Mouse (Mus musculus) heart, embryonic 11.5 days (tissue): Measurements from ENCODE around the gene Polrmt. TPM values are rescaled to one million over a fixed set of nuclear protein-coding genes. Genes with fewer than 3 reads are reported as not detected.

Experiments
- ATAC-seq: fragments of 200-750 bp; cut with Nextera tagmentation; replicated peaks from 2 replicates; pipeline ENCODE4 v1.8.0; 2017; ENCODE audit warnings: moderate library complexity; ENCODE audit not compliant: insufficient number of reproducible peaks, low FRiP score, low TSS enrichment
- H3K27ac ChIP-seq: fragments of 300-500 bp; sonication (generic); 2 replicates; pipeline ENCODE4 v1.5.1; 2014; ENCODE audit warnings: mild to moderate bottlenecking, low read depth, low read length
- H3K27me3 ChIP-seq: fragments of 300-500 bp; sonication (generic); 2 replicates; pipeline ENCODE4 v1.6.1; 2014; ENCODE audit warnings: mild to moderate bottlenecking, low read length, mixed read lengths; ENCODE audit not compliant: control insufficient read depth, insufficient read depth
- H3K36me3 ChIP-seq: fragments of 300-500 bp; sonication (generic); 2 replicates; pipeline ENCODE4 v1.6.1; 2014; ENCODE audit warnings: mild to moderate bottlenecking, low read length, moderate library complexity, mixed read lengths; ENCODE audit not compliant: control insufficient read depth, insufficient read depth
- H3K4me1 ChIP-seq: fragments of 300-500 bp; sonication (generic); 2 replicates; pipeline ENCODE4 v1.6.1; 2014; ENCODE audit warnings: low read length; ENCODE audit not compliant: control insufficient read depth, insufficient read depth
- H3K4me2 ChIP-seq: fragments of 300-500 bp; sonication (generic); 2 replicates; pipeline ENCODE4 v1.6.1; 2014; ENCODE audit warnings: mild to moderate bottlenecking, moderate library complexity
- H3K4me3 ChIP-seq: fragments of 300-500 bp; sonication (generic); 2 replicates; pipeline ENCODE4 v1.5.1; 2014; ENCODE audit warnings: low read depth, low read length
- H3K9ac ChIP-seq: fragments of 300-500 bp; sonication (generic); 2 replicates; pipeline ENCODE4 v1.6.1; 2014; ENCODE audit warnings: mild to moderate bottlenecking, low read depth, low read length, moderate library complexity
- H3K9me3 ChIP-seq: fragments of 300-500 bp; sonication (generic); replicated peaks from 2 replicates; pipeline ENCODE4 v1.6.1; 2016; ENCODE audit warnings: low read length; ENCODE audit not compliant: control insufficient read depth
- WGBS: fragments of 180-500 bp; shearing (Covaris S2); extraction: QIAGEN DNeasy Blood & Tissue Kit; methylation state at CpG from one replicate; pipeline ENCODE4 v1.1.7; 2014; ENCODE audit not compliant: insufficient replicate concordance; 5-methylcytosine and 5-hydroxymethylcytosine counted together
- polyA plus RNA-seq: library from polyadenylated mRNA; unstranded; fragments of >200 nt; fragmentation: Nextera tagmentation; extraction: Ambion mirVana; gene quantifications from 2 replicates; pipeline ENCODE4 v1.2.1, GENCODE M21; 2014

The Polrmt gene
- 22.7 and 23.6 TPM in 2 replicates for polyA plus RNA-seq

- H3K27ac ChIP-seq = peak within 1 kb of the TSS; percentile 41; the same call in 1 of the 2 replicates
- H3K9ac ChIP-seq = peak within 1 kb of the TSS; percentile 73
- peaks cover 3% of the 10 kb centered on the region for H3K9me3 ChIP-seq
- 3% methylated on average over 38 of the region's 38 CpGs for WGBS
- H3K36me3 ChIP-seq = peaks cover 22% of the 10 kb centered on the region
- peak within 1 kb of the TSS; percentile 81 for H3K4me2 ChIP-seq
- peaks cover 7% of the 10 kb centered on the region for H3K4me1 ChIP-seq
- peak; percentile 89 for ATAC-seq
- H3K27me3 ChIP-seq = no peaks in the 10 kb centered on the region
- H3K4me3 ChIP-seq = peak within 1 kb of the TSS; percentile 64
Observed at GRCm38 (mm10) chr10:79745898-79746773, at the start of gene Polrmt. Gene Polrmt (minus strand): TSS chr10:79746581.

GRCm38 (mm10) chr10:79795905-79796304, 49.5 kb upstream of the Polrmt start:
- no peaks in the 10 kb centered on the region for H3K9me3 ChIP-seq
- H3K4me2 ChIP-seq = no peak overlapping the region
- H3K9ac ChIP-seq = no peak overlapping the region
- 94% methylated on average over 3 of the region's 3 CpGs for WGBS
- no peak overlapping the region for H3K27ac ChIP-seq
- no peaks in the 10 kb centered on the region for H3K27me3 ChIP-seq
- ATAC-seq = no peak
- H3K4me1 ChIP-seq = peaks cover 11% of the 10 kb centered on the region
- no peak overlapping the region for H3K4me3 ChIP-seq
- no peaks in the 10 kb centered on the region for H3K36me3 ChIP-seq

- no peaks in the 10 kb centered on the region for H3K27me3 ChIP-seq
- H3K4me3 ChIP-seq = peak overlapping the region; percentile 87
- no peaks in the 10 kb centered on the region for H3K9me3 ChIP-seq
- peak overlapping the region; percentile 93 for H3K4me2 ChIP-seq
- H3K27ac ChIP-seq = peak overlapping the region; percentile 42
- H3K4me1 ChIP-seq = peaks cover 10% of the 10 kb centered on the region
- WGBS = 7% methylated on average over 10 of the region's 10 CpGs
- H3K9ac ChIP-seq = peak overlapping the region; percentile 94
- no peaks in the 10 kb centered on the region for H3K36me3 ChIP-seq
- 0 out of 2 replicates have a peak, but pooled peaks have one; percentile 16 for ATAC-seq
Observed at GRCm38 (mm10) chr10:79794491-79794931, 48.1 kb upstream of the Polrmt start.

DNA sequence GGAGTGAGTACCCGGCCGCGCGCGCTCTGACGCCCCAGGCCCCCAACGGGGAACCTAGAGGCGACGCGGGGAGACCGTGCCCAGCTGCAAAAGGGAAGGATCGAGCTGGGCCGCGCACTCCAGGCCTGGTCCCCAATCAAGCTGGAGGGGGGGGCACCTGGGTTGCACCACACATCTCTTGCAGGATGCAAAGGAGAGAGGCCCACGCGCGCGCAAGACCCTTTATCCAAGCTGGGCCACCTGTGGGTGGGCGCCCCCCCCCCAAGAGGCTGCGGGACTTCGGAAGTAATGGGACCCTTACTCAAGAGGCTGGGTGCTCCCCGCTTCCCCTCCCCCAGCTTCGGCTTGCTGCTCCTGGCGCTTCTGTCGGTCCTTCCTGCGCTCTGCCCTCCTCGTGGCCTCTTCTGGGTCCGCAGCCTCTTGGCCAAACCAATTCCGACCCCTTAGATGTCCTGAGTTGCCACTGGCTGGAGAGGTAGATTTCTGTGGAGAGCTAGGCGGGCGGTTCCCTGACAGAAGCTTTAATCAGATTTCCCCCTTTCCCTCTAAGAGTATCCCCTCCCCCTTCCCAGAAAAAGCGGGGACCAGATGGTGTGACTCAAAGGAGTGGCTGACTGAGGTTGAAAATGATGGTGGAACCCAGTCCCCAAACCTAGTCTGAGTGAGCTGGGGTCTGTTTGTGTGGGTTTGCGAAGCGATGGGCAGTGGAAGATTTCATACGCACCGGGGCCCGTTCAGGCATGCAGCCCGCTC, 47.5 kb upstream of the Polrmt start:
- ATAC-seq = no peak
- H3K9ac ChIP-seq = peak overlapping the region; percentile 94
- peak overlapping the region; percentile 93 for H3K4me2 ChIP-seq
- H3K4me3 ChIP-seq = peak overlapping the region; percentile 87
- peaks cover 10% of the 10 kb centered on the region for H3K4me1 ChIP-seq
- no peaks in the 10 kb centered on the region for H3K36me3 ChIP-seq
- H3K27me3 ChIP-seq = no peaks in the 10 kb centered on the region
- H3K9me3 ChIP-seq = no peaks in the 10 kb centered on the region
- WGBS = 2% methylated on average over 36 of the region's 38 CpGs
- H3K27ac ChIP-seq = peak overlapping the region; percentile 42

DNA sequence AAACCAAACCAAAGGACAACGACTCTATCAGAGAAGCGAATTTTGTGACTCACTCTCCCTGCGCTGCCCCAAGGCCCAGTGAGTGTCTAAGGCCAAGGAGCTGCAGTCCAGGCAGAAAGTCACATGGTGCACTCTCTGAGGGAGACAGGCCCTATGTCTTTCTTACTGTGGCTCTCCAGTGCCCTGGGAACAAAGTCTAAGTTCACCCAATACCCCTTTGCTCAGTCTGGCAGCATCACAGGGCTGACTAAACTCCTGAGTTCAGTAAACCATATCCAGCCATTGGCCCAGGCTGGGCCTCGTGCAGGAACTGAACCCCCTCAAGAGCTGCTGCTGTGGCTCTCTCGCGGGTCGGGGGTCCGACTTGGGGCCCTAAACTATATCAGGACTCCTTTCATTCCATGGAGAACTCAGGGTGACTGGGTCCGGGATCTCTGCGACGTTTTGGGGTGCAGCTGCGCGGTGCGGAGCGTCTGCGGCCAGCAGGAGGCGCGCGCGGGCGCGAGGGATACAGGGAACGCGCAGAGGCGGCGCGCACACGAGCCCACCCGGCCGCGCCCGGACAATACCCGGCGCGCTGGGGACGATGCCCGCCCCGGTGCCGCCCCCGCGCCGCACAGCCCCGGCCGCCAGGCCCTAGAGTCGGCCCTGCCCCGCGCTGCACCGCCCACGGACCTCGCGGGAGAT, 46.8 kb upstream of the Polrmt start, which contains the start of gene Palm:
Gene Palm (plus strand): TSS at position 522 of the 687 bp plus-strand sequence.
- Histone ChIP-seq H3K9ac (peak within 1 kb of the TSS; percentile 94), H3K36me3 (no peaks in the 10 kb centered on the region), H3K27ac (peak within 1 kb of the TSS; percentile 42), H3K27me3 (no peaks in the 10 kb centered on the region), H3K4me2 (peak within 1 kb of the TSS; percentile 93), H3K4me1 (peaks cover 10% of the 10 kb centered on the region), H3K4me3 (peak within 1 kb of the TSS; percentile 87), H3K9me3 (no peaks in the 10 kb centered on the region)
- WGBS = 4% methylated on average over 51 of the region's 51 CpGs
- ATAC-seq = peak; percentile 70

DNA sequence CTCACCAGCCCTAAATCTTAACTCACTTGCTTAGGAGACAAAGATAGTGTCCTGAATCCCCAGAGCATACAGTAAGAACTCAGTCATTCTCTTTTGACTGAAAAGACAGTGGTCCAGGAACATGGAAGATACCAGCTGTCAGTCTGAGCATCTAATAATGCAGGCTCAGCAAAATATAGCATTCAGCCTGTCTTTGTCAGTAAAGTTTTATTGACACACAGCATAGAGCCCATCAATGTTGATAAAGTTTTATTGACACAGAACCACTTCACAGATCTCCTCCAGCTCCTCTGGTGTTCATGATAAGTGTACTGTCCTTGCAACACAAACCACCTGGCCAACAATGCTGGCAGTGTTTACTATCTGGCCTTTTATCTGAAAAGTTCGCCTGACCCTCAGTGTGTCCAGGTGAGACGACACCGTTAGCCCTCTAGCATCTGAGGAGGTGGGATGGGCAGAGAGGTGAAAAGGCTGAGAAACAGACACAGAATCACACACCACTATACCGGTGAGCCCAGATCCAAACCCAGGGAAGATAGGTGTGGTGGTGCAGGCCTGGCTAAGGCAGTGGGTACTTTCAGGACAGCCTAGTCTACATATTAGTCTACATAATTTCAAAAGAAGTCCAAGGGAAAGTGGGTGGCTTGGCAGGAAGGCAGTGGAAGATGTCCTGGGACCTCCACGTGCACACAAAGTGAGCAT, 46.1 kb upstream of the Polrmt start:
- Histone ChIP-seq H3K36me3 (no peaks in the 10 kb centered on the region), H3K4me1 (peaks cover 10% of the 10 kb centered on the region), H3K9me3 (no peaks in the 10 kb centered on the region), H3K9ac (no peak overlapping the region), H3K4me3 (no peak overlapping the region), H3K27me3 (no peaks in the 10 kb centered on the region), H3K27ac (no peak overlapping the region), H3K4me2 (no peak overlapping the region)
- 68% methylated on average over 5 of the region's 5 CpGs for WGBS
- ATAC-seq = no peak

GRCm38 (mm10) chr10:79790861-79791260, 44.5 kb upstream of the Polrmt start, which contains the start of gene Prss57:
Gene Prss57 (minus strand): TSS chr10:79790961.
- 76% methylated on average over 4 of the region's 4 CpGs for WGBS
- Histone ChIP-seq H3K27ac (no peak within 1 kb of the TSS), H3K9ac (no peak within 1 kb of the TSS), H3K27me3 (no peaks in the 10 kb centered on the region), H3K4me1 (peaks cover 6% of the 10 kb centered on the region; the same call in 1 of the 2 replicates), H3K36me3 (no peaks in the 10 kb centered on the region), H3K4me2 (no peak within 1 kb of the TSS), H3K9me3 (no peaks in the 10 kb centered on the region), H3K4me3 (no peak within 1 kb of the TSS)
- no peak for ATAC-seq
